Comparison of ENCODE assay signal across 16 mouse cellular contexts in the genomic region with DNA sequence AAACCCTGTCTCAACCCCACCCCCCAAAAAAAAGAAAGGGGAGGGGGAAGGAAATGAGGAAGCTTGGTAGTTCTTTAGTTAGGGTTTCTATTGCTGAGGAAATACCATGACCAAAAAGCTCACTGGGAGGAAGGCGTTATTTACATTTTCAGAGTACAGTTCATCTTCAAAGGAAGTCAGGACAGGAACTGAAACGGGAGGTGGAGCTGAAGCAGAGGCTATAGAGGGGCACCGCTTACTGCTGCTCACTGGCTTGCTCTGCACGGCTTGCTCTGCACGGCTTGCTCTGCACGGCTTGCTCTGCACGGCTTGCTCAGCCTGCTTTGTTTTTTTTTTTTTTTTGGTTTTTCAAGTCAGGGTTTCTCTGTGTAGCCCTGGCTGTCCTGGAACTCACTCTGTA. TPM values are rescaled to one million over a fixed set of nuclear protein-coding genes. Genes with fewer than 3 reads are reported as not detected.
DNase-seq lines count a peak whose midpoint lies in the region; ATAC-seq and TF ChIP-seq lines count a peak whose summit lies in the region.
"Had no signal": no experiment of that assay in that cellular context is flagged by ENCODE, and none has a peak within 500 bp of the region (broad histone marks: within the 10 kb centered on the region; RNA-seq: fewer than 3 reads in every experiment).

No protein-coding gene starts in this region.

- H3K27ac ChIP-seq in spleen, adult 2 months (ENCODE audit: insufficient read depth, low read length) = peak overlapping the region; percentile 89
- peak overlapping the region; percentile 89; the same call in 1 of the 2 replicates for H3K27ac ChIP-seq in lung, embryonic 16.5 days (ENCODE audit: low read length)
- H3K27ac ChIP-seq in hindbrain, embryonic 14.5 days = no peak overlapping the region
- H3K27ac ChIP-seq: midbrain, embryonic 12.5 days; neural tube, embryonic 13.5 days had no signal

- no peak overlapping the region for H3K4me2 ChIP-seq in lung, embryonic 16.5 days (ENCODE audit: low read depth, low read length)
- H3K4me2 ChIP-seq in hindbrain, embryonic 14.5 days (replicated peaks) = no peak overlapping the region
- H3K4me2 ChIP-seq: midbrain, embryonic 12.5 days; neural tube, embryonic 13.5 days had no signal

- no peaks in the 10 kb centered on the region for H3K36me3 ChIP-seq in spleen, adult 2 months (ENCODE audit: control insufficient read depth, insufficient read depth, low read length)
- H3K36me3 ChIP-seq in lung, embryonic 16.5 days (ENCODE audit: control insufficient read depth, insufficient read depth, low read length) = no peaks in the 10 kb centered on the region
- no peaks in the 10 kb centered on the region for H3K36me3 ChIP-seq in hindbrain, embryonic 14.5 days (replicated peaks; ENCODE audit: control insufficient read depth, insufficient read depth)
- H3K36me3 ChIP-seq: midbrain, embryonic 12.5 days; neural tube, embryonic 13.5 days had no signal

- peak; percentile 69 to 81 for DNase-seq in spleen, adult 2 months (ENCODE audit: low read depth in 1 of 2, low spot score in 2 of 2)
- DNase-seq in spleen, postnatal 14 days (ENCODE audit: low spot score in 2 of 2) = no peak
- peak; percentile 55 for DNase-seq in T-cell, adult 2 months (ENCODE audit: low spot score)
- DNase-seq in hindbrain, embryonic 14.5 days (ENCODE audit: low spot score) = no peak
- no peak for DNase-seq in layer of hippocampus, adult 9-10 months (ENCODE audit: low spot score)
- no peak for DNase-seq in urinary bladder, postnatal 14 days (ENCODE audit: low spot score)
- DNase-seq: adrenal gland, postnatal 36 days; cerebellum, adult 11-12 months; heart, postnatal 10 days; kidney, postnatal 14 days had no signal

- no peak overlapping the region for H3K4me3 ChIP-seq in spleen, adult 2 months (ENCODE audit: extremely low read depth, insufficient read depth, insufficient read length)
- H3K4me3 ChIP-seq in lung, embryonic 16.5 days (ENCODE audit: low read length) = no peak overlapping the region
- H3K4me3 ChIP-seq in hindbrain, embryonic 14.5 days (replicated peaks; ENCODE audit: low read length) = no peak overlapping the region
- H3K4me3 ChIP-seq: midbrain, embryonic 12.5 days; neural tube, embryonic 13.5 days had no signal

- peaks cover 10% of the 10 kb centered on the region; the same call in 1 of the 2 replicates for H3K4me1 ChIP-seq in spleen, adult 2 months (ENCODE audit: control insufficient read depth, insufficient read depth, insufficient read length)
- H3K4me1 ChIP-seq in lung, embryonic 16.5 days (replicated peaks; ENCODE audit: control insufficient read depth, insufficient read depth, low read length) = peaks cover 3% of the 10 kb centered on the region; the same call in 1 of the 2 replicates
- no peaks in the 10 kb centered on the region for H3K4me1 ChIP-seq in hindbrain, embryonic 14.5 days (replicated peaks; ENCODE audit: control insufficient read depth, insufficient read depth, low read length)
- H3K4me1 ChIP-seq: midbrain, embryonic 12.5 days; neural tube, embryonic 13.5 days had no signal

- no peaks in the 10 kb centered on the region for H3K27me3 ChIP-seq in spleen, adult 2 months (ENCODE audit: control insufficient read depth, insufficient read depth, low read length)
- H3K27me3 ChIP-seq in lung, embryonic 16.5 days (ENCODE audit: control insufficient read depth, insufficient read depth, low read depth, low read length) = no peaks in the 10 kb centered on the region
- H3K27me3 ChIP-seq in hindbrain, embryonic 14.5 days (ENCODE audit: control insufficient read depth, insufficient read depth, low read length) = no peaks in the 10 kb centered on the region
- H3K27me3 ChIP-seq: midbrain, embryonic 12.5 days; neural tube, embryonic 13.5 days had no signal

- no peak for TF ChIP-seq CTCF in spleen, adult 2 months (IDR thresholded peaks at IDR 0.05; ENCODE audit: extremely low read depth, insufficient read depth, insufficient read length, insufficient replicate concordance)

- peaks cover 7% of the 10 kb centered on the region for H3K9me3 ChIP-seq in lung, embryonic 16.5 days (ENCODE audit: control insufficient read depth, low read length)
- 0 out of 2 replicates have a peak, but pooled peaks cover 3% of the 10 kb centered on the region for H3K9me3 ChIP-seq in hindbrain, embryonic 14.5 days (ENCODE audit: control insufficient read depth, low read length)

- ATAC-seq in lung, embryonic 16.5 days (ENCODE audit: low read depth) = peak; percentile 47
- ATAC-seq in neutrophil, adult 5-6 weeks (ENCODE audit: extremely low read depth, insufficient number of reproducible peaks, low FRiP score, poor library complexity, severe bottlenecking) = peak; percentile 88
- no peak for ATAC-seq in hindbrain, embryonic 14.5 days (ENCODE audit: low FRiP score)

- H3K9ac ChIP-seq in lung, embryonic 16.5 days (ENCODE audit: low read length) = no peak overlapping the region
- no peak overlapping the region for H3K9ac ChIP-seq in hindbrain, embryonic 14.5 days
- H3K9ac ChIP-seq: midbrain, embryonic 12.5 days; neural tube, embryonic 13.5 days had no signal

- WGBS in spleen, adult 2 months = 11% methylated on average over 7 of the region's 7 CpGs
- 32% methylated on average over 7 of the region's 7 CpGs for WGBS in lung, embryonic 16.5 days
- 83% methylated on average over 7 of the region's 7 CpGs for WGBS in hindbrain, embryonic 14.5 days

- TF ChIP-seq POLR2A in spleen, adult 2 months (IDR thresholded peaks at IDR 0.05; ENCODE audit: low read depth, low read length) = no peak

RNA-seq across cellular contexts. Expression of a gene that starts 10.6 kb away (rescaled TPM):
- 33.2 and 36.7 TPM in 2 replicates for polyA plus RNA-seq in spleen, adult 2 months (2012; rRNA removed)
- 75.3 and 75.8 TPM in 2 replicates for polyA plus RNA-seq in lung, embryonic 16.5 days (2015; fragmentation: Nextera tagmentation; extraction: Ambion mirVana)
- total RNA-seq in neutrophil, adult 5-6 weeks (2017) = 59.3 and 66.9 TPM in 2 replicates
- 72.9 and 74.7 TPM in 2 replicates for polyA plus RNA-seq in hindbrain, embryonic 14.5 days (2014; fragmentation: Nextera tagmentation; extraction: Ambion mirVana)

RNA-seq across cellular contexts. Expression of a gene that starts 11.0 kb away (rescaled TPM):
- 48.3 and 51.8 TPM in 2 replicates for polyA plus RNA-seq in spleen, adult 2 months (2012; rRNA removed)
- 193 and 203 TPM in 2 replicates for polyA plus RNA-seq in lung, embryonic 16.5 days (2015; fragmentation: Nextera tagmentation; extraction: Ambion mirVana)
- total RNA-seq in neutrophil, adult 5-6 weeks (2017) = 8.0 and 11.2 TPM in 2 replicates
- polyA plus RNA-seq in hindbrain, embryonic 14.5 days (2014; fragmentation: Nextera tagmentation; extraction: Ambion mirVana) = 148 and 167 TPM in 2 replicates

RNA-seq across cellular contexts. Expression of a gene that starts 35.2 kb away (rescaled TPM):
- polyA plus RNA-seq in spleen, adult 2 months (2012; rRNA removed) = 5.7 and 9.6 TPM in 2 replicates
- 7.1 and 7.8 TPM in 2 replicates for polyA plus RNA-seq in lung, embryonic 16.5 days (2015; fragmentation: Nextera tagmentation; extraction: Ambion mirVana)
- 1.4 and 4.1 TPM in 2 replicates for total RNA-seq in neutrophil, adult 5-6 weeks (2017)
- polyA plus RNA-seq in hindbrain, embryonic 14.5 days (2014; fragmentation: Nextera tagmentation; extraction: Ambion mirVana) = 5.8 and 7.9 TPM in 2 replicates

RNA-seq across cellular contexts. Expression of a gene that starts 35.8 kb away (rescaled TPM):
- polyA plus RNA-seq in spleen, adult 2 months (2012; rRNA removed) = 318 and 362 TPM in 2 replicates
- polyA plus RNA-seq in lung, embryonic 16.5 days (2015; fragmentation: Nextera tagmentation; extraction: Ambion mirVana) = 156 and 161 TPM in 2 replicates
- 314 and 340 TPM in 2 replicates for total RNA-seq in neutrophil, adult 5-6 weeks (2017)
- 85.9 and 89.6 TPM in 2 replicates for polyA plus RNA-seq in hindbrain, embryonic 14.5 days (2014; fragmentation: Nextera tagmentation; extraction: Ambion mirVana)

RNA-seq across cellular contexts. Expression of a gene that starts 40.2 kb away (rescaled TPM):
- polyA plus RNA-seq in spleen, adult 2 months (2012; rRNA removed) = 0.16 and 0.40 TPM in 2 replicates
- not detected in 2 replicates for polyA plus RNA-seq in lung, embryonic 16.5 days (2015; fragmentation: Nextera tagmentation; extraction: Ambion mirVana)
- not detected in 2 replicates for total RNA-seq in neutrophil, adult 5-6 weeks (2017)
- not detected in 2 replicates for polyA plus RNA-seq in hindbrain, embryonic 14.5 days (2014; fragmentation: Nextera tagmentation; extraction: Ambion mirVana)
- total RNA-seq: adrenal gland, postnatal 36 days had no signal
- polyA plus RNA-seq: intestine, embryonic 14.5 days; neural tube, embryonic 13.5 days; stomach, embryonic 16.5 days had no signal

Comparison
In these comparisons a context has a peak if more than half of its experiments do, and no peak if none do; other contexts are left out.
1. DNase-seq: peak in spleen, adult 2 months (2 of 2) and T-cell, adult 2 months (single experiment); none in spleen, postnatal 14 days (0 of 2), hindbrain, embryonic 14.5 days (single experiment), layer of hippocampus, adult 9-10 months (single experiment) and urinary bladder, postnatal 14 days (single experiment).